Mouse (Mus musculus) splenic B cell, adult 2 months (primary cell): ENCODE data around the gene Hoxc11.
A peak's percentile ranks its signal among the peaks of the same experiment; 100 is the strongest.

Experiments
- DNase-seq: peaks from one replicate; pipeline ENCODE4 v3.0.0-alpha.2; 2011; ENCODE audit warnings: low read depth, low spot score
- H3K27me3 ChIP-seq: 2 replicates; pipeline ENCODE4 v1.6.1; 2012; ENCODE audit warnings: mild to moderate bottlenecking, low read length, moderate library complexity, mixed read lengths; ENCODE audit not compliant: control insufficient read depth, poor library complexity, insufficient read depth, severe bottlenecking
- H3K36me3 ChIP-seq: 2 replicates; pipeline ENCODE4 v1.6.1; 2012; ENCODE audit warnings: mild to moderate bottlenecking, low read length, moderate library complexity, mixed read lengths; ENCODE audit not compliant: control insufficient read depth, poor library complexity, insufficient read depth, severe bottlenecking

Gene Hoxc11

DNA sequence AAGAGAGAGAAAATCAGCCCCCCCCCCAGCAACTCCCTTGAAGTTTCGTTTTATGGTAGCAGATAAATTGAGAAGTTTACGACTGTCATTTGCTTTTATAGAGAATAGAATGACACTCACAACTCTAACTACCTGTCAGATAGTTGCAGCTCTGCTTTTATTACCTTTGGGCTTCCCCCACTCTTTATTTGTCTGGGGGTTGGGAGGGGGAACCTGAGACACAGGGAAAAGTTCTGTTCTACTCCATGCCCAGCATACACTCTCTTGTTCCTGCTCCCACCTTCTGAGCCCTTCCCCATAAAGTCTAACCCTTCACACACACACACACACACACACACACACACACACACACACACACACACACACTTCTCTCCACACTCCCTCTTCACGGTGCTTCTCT is 38.6 kb downstream of the Hoxc11 start:
- Histone ChIP-seq H3K36me3 (no peaks in the 10 kb centered on the region), H3K27me3 (peaks cover 6% of the 10 kb centered on the region)
- no peak for DNase-seq

DNA sequence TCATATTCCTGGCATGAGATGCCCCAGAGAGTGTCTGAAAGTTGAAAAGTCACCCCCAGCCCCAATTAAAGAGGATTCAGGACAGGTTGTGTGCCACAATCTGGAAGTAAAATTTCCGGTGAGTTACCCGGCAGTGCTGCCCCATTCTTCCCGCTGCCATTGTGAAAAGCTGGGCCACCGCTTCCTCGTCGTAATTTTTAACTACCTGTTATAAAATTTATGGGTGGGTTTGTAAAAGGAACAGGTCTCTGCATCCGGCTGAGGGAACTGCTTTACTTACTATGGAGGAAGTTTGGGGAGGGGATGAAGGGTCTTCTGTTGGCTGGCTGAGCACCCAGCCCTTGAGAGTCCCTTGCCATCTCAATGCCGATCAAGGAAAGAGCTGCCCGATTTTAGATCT is 42.3 kb downstream of the Hoxc11 start:
- Histone ChIP-seq H3K36me3 (no peaks in the 10 kb centered on the region), H3K27me3 (peaks cover 3% of the 10 kb centered on the region)
- DNase-seq, result no peak

DNA sequence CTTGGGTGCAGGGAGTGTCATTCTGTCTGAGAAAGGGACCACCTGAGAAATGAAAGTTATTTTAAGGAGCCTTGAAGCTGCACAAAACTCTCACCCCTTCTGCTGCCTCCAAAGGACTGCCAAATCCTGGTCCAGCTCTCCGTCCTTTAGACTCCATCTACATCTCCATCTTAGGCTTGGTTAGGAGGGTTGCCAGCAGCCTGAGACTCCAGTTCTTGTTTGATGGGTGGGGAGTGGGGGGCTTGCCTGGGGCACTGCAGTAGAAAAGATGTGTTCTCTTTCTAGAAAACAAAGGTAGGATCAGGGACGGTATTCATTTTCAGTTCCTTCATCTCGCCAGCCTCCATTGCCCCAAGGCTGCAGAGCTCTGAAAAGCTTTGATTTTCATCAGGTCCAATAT is 43.2 kb downstream of the Hoxc11 start:
- H3K27me3 ChIP-seq, result peaks cover 3% of the 10 kb centered on the region
- DNase-seq, result no peak
- H3K36me3 ChIP-seq, result no peaks in the 10 kb centered on the region

DNA sequence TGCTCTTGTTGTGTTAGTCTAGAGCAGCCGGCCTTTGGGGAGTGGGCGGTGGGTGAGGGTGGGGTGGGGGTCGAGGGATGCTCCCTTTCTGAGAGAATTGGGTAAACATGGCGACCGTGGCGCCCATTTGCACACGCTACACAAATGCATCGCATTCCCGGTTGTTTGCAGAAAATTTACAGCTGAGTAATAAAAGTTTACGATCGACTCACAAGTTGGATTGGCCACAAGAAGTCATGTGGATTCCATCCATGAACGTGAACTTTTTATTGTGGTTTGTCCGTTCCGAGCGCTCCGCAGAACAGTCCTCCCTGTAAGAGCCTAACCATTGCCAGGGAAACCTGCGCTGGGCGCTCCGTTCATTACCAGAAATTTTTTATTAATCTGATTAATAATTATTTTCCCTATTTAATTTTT is 43.7 kb downstream of the Hoxc11 start, which contains the start of gene Hoxc6:
Gene Hoxc6, plus strand, starts transcription at position 319 of the 417 bp plus-strand sequence.
- Histone ChIP-seq H3K27me3 (peaks cover 3% of the 10 kb centered on the region), H3K36me3 (no peaks in the 10 kb centered on the region)
- no peak for DNase-seq

DNA sequence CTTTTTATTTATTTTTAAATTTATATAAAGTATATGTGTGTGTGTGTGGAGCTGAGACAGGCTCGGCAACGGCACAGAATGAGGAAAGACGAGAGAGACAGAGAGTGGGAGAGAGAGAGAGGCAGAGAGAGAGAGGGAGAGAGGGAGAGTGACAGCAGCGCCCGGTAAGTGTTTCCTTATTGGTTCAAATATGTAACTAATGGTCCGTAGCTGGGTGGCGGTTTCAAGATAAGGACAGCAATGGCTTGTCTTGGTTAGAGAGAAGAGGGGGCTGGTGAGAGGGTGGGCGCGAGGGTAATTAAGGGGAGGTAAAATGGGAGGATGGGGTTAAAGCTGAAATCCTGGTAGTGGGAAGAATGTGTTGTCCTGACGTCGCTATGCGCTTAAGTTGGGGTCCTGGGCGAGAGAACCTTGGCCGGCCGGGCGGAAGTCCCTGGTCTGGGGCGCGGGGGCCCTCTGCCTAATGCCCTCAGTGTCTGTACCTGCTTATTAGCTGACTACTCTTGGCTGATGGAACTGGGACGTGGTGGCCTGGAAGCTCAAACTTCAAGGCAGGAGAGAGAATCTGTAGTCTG is 44.5 kb downstream of the Hoxc11 start:
- DNase-seq, result no peak

DNA sequence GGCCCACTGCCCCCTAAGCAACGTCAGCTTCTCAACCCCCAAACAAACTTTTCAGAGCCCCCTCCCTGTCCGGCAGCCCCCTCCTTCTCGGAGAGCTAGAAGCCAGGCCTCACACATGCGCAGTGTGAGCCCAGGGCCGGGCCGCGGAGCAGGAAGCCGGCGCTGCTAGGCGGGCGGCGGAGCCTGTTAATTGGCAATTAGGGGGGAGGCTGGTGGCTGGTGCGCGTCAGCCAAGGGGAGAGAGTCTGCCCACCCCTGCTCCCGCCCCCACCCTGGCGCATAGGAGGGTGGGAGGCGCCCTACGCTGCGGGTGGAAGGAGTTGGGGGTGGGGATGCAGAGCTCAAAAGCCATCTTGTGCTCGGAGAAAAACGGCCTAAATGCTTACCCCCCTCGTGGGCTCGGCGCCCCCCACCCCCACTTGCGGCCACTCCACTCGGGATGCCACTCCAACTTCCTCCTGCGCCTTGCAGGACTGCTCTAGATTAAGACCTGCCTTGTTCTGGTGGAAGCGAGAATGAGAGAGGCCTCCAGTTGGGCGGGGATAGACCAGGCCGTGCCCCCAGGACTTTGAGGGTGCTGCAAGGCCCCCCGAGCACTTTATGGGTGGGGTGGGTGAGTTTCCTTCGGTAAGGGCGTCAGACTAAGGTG is 45.1 kb downstream of the Hoxc11 start:
- Histone ChIP-seq H3K36me3 (no peaks in the 10 kb centered on the region), H3K27me3 (peaks cover 3% of the 10 kb centered on the region)
- peak; percentile 55 for DNase-seq

More for the DNA sequence above, 44.5 kb downstream of the Hoxc11 start:
- H3K36me3 ChIP-seq, result no peaks in the 10 kb centered on the region
- H3K27me3 ChIP-seq, result peaks cover 3% of the 10 kb centered on the region

DNA sequence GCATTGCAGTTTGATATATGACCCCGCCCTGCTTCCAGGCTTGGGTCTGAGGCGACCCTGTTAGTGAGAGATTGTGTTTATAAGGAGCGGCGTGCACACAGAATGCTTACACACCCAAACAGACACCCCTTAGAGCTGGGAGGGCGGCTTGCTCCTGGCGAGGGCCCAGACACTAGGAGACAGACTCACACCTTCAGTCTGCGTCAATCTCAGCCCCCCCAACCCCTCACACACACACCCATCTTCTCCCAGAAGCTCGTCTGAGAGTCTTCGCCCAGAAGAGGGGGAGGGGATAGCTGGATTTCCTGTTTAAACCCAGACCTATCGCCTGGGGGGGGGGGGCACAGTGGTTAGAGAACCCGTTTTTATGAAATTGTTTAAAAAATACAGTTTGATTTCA is 45.7 kb downstream of the Hoxc11 start:
- Histone ChIP-seq H3K36me3 (no peaks in the 10 kb centered on the region), H3K27me3 (peaks cover 3% of the 10 kb centered on the region)
- DNase-seq, result no peak

DNA sequence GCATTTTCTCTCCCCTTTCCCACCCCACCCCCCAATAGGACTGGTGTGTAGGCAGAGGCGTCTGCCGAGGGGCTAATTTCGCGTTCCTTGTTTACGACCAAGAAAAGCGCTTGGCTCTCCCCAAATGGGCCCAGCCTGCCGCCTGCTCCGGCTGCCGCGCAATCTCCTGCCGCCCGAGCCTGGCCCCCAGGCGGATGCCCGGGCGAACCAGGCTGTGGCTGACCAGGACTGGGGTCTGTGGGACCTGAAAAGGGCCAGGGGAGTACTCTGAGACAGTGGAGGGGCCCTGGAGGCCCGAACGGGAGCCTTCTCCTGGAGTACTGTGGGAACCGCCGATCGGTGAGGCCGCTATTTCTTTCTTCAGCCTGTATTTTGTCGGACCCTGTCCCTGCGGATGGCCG is 46.3 kb downstream of the Hoxc11 start:
- no peaks in the 10 kb centered on the region for H3K36me3 ChIP-seq
- DNase-seq, result no peak
- peaks cover 3% of the 10 kb centered on the region for H3K27me3 ChIP-seq

DNA sequence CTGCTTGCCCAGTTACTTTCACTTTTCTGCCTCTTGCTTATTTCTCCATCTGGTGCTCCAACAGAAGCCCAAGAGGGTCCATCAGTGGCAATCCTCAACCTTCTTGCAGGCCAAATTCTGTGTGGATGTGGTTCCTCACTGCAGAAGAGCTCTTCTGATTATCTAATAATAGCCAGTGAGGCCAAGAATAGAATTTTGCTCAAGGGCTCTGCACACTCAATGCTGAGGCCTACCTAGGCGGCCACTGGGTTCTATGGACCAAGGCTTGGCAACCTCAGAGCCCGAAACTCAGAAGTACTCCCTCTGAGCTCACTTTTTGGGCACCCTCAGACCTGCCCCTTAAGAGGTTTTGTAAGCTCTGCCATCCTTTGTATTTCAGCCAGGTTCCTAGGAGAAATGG is 47.1 kb downstream of the Hoxc11 start:
- Histone ChIP-seq H3K36me3 (no peaks in the 10 kb centered on the region), H3K27me3 (no peaks in the 10 kb centered on the region; the same call in 1 of the 2 replicates)
- no peak for DNase-seq

DNA sequence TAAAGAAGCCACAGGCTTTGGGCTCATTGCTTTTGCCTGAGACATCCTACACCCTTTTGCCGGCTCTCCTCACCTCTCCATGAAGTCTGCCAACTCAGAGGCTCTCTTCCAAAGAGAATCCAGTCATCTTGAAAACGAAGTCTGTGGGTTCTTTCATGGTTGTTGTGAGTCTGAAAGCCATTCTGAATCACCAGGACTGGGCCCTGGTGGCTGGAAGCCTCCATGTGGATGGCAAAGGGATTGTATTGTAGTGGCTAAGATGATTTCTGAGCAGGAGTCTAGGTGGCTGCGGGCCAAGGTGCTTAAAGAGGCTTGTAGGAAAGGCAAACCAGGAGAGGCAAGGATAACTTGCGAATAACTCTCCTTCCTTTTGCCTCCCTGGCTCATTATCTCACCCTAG is 47.9 kb downstream of the Hoxc11 start:
- no peak for DNase-seq
- Histone ChIP-seq H3K36me3 (no peaks in the 10 kb centered on the region), H3K27me3 (no peaks in the 10 kb centered on the region; the same call in 1 of the 2 replicates)

DNA sequence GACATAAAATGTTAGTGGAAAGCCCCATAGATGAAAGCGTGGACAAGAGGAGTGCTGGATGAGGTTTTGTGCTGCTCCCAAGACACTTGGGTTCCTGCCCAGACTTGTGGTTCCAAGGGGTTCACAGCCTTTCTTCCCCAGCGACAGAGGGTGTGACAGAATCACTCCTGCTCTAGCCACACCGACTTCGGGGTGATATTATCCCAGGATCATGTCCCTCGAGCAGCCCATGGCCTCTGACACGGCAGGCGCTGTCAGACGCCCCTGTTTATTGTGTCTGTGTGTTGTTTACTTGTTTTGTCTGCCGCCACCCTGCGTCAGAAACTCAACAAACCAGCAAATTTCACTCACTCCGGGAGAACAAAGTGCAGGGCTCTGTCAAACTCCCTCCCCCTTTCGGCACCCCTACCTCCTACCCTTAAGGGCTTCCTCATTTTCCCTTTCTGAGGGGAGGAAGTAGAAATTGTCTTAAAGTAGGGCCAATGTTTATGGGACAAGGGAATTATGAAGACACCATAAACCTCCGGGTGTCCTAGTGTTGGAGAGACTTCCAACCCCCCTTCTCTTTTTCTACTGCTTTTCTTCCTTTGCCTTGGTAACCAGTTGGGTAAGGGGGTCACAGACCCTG is 48.7 kb downstream of the Hoxc11 start:
- no peaks in the 10 kb centered on the region for H3K36me3 ChIP-seq
- H3K27me3 ChIP-seq, result no peaks in the 10 kb centered on the region
- DNase-seq, result no peak

DNA sequence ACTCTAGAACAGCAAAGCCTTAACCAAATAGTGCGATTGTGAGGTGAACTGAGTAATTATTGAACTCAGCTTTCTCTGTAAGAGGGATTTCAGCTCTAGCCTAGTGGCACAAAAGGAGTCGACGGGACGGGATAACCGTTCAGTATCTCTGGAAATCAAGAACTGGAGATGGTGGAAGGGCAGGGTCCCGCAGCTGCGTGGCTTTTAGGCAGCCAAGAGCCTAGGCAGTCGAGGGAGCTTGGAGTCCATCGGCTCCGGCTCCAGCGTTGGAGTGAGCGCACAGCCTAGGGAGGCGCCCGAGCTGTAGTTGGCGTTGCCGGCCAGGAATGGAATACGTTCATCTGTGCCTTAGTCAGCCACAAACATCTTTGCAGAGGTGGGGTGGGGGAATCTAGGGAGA is 51.1 kb downstream of the Hoxc11 start:
- no peaks in the 10 kb centered on the region for H3K27me3 ChIP-seq
- no peak for DNase-seq

DNA sequence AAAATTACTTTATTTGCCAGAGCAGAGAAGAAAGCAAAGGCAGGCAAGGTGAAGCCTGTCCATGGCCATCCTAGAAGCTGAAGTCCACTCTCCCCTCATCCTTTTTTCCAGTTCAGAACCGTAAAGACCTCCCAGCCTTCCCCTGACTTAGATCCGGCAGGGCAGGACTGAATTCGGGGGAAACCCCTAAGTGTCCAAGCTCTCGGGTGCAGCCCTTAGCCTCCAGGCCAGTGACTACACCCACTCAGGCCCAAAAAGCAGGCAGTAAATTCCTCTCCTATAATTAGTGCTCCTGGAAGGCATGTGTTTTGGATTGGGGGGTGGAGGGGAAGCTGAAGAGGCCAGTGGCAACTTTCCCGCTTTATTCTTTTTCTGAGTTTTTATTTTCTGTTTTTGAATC is 51.6 kb downstream of the Hoxc11 start:
- Histone ChIP-seq H3K27me3 (no peaks in the 10 kb centered on the region), H3K36me3 (no peaks in the 10 kb centered on the region)
- no peak for DNase-seq

More for the DNA sequence above, 51.1 kb downstream of the Hoxc11 start:
- no peaks in the 10 kb centered on the region for H3K36me3 ChIP-seq

DNA sequence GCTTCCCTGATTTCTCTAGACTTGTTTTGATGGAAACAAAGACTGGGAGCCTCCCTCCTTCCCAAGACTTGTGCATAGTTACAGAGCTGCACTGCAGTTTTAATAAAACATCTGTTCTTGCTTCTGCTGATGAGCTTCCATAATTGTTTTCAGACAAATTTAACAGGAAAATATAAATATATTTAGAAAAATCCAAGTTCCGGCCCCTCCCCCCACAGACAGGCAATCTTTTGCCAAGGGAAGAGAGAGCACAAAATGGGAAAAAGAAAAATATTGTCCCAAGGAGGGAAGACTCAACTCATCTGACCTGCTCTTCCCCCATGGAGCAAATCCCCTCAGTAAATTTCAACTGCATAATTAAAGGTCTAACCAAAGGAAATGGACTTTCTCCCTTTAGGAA is 52.1 kb downstream of the Hoxc11 start:
- no peak for DNase-seq
- no peaks in the 10 kb centered on the region for H3K36me3 ChIP-seq
- H3K27me3 ChIP-seq, result no peaks in the 10 kb centered on the region
